Mouse (Mus musculus) cerebellum, adult 9-10 months (tissue): ENCODE measurements around the gene Has3.
A peak's percentile ranks its signal among the peaks of the same experiment; 100 is the strongest.
"Not testable (repeated sequence)": the region's sequence is repeated elsewhere in the genome, so short reads cannot be mapped to it uniquely, and the experiment has no call there.

Source experiments
- DNase-seq: peaks from one replicate; pipeline ENCODE4 v3.0.0; 2022

The Has3 gene

GRCm38 (mm10) chr8:106870051-106870450 lies at the start of gene Has3:
TSS of gene Has3 (plus strand) at chr8:106870242.
- no peak for DNase-seq

DNA sequence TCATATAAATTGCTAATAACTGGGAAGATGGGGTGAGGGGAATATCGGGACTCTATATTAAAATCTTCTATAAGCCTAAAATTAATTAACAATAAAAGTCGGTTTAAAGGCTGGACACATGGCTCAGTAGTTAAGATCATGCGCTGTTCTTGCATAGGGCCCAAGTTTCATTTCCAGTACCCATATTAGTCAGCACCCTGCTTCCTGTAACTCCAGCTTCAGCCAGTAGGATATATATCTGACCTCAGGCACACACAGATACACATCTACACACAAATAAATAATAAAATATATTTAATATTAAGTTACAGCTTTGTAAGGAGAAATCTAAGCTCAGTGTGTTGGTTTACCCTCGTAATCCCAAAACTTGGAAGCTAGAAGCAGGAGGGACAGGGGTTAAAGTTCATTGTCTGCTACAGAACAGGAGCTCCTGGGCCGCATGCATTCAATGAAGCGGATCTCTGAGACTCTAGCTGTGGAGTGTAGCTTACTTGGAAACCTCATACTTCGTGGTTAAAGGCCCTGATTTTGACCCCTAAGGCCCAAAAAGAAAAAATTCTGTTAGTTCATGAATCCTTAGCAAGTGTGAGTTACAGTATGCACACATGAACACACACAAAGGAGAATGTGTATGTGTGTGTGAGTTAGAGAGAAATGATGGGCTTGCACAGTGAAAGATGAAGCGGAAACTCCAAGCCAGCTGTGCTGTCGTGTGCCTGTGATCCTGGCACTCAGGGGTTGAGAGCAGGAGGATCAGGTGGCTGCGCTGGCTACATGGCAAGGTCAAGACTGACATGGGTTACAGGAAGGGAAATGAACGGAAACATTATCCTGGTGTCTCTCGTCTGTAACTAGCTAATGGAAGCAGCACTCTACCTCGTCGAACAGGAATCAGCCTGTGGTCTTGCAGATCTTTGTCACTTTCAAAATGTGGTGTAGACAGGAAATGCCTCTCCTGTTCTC lies 49.2 kb upstream of the Has3 start:
- DNase-seq, result no peak

DNA sequence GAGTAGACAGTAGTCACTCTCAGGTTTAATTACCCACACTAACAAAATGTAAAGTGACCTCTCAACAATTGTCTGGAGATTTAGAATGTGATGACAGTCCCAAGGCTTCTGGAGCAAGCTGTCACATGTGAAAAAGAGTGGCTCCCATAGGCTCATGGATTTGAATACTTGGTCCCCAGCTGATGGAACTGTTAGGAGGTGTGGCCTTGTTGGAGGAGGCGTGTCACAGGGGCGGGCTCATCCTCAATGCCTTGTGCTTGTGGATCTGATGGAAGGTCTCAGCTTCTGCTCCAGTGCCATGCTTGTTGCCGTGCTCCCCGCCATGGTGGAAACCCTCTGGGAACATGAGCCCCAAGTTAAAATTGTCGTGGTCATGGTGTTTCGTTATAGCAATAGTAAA lies 41.1 kb upstream of the Has3 start:
- DNase-seq, result no peak

DNA sequence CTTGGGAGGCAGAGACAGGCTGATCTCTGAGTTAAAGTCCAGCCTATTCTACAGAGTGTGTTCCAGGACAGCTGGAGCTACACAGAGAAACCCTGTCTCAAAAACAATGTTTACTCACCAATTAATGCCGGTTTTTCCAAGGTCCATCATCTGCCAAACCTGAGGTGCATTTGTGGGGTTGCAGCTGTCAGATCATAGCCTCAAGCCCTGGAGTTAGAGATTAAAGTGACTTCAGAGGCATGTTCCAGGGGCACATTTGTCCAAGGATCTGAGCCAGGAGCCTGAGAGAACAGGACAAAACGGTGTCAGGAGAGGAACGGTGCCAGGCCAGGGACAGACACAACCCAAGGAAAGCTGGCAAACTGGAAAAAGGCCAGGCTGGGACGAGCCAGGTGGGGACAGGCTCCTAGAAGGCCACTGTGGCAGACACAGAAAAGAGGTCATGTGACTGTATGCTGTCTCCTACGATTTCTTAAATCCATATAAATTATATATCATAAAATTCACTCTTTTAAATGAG lies 40.5 kb upstream of the Has3 start:
- peak; percentile 84 for DNase-seq

DNA sequence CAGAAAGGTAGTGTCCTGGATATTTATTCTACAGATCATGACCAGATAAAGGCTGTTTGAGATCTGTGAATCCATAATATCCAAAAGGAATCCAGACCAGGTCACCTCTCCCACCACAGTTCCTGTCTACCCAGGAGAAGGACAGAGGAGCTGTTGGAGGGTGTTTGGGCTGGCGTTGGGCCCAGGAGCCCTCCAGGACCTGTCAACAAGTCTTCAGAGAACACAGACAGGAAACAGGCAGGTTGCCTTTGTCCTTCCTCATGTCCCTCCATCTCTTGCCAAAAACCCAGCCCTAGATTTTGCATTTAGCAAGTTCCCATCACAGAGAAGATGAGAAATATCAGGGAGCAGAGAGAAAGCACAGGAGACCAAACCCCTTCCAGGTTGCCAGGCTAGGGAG lies 35.1 kb upstream of the Has3 start:
- DNase-seq, result no peak

DNA sequence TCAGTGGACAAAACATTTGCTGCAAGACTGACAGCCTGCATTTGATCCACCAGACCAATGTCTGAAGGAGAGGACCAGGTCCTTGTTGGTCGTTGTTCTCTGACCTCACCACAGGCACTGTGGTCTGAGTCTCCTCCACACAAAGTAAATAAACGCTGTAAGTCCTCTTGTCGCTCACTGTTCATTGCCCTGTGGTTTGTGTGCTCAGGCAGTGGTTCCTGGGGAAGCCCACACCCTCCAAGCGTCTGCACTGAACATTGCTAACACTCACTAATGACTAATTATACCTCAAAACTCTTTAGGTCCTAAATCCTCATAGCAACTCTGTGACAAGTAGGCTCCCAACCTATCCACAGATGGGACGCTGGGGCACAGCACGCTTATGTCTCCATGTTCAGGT lies 33.5 kb upstream of the Has3 start:
- no peak for DNase-seq

DNA sequence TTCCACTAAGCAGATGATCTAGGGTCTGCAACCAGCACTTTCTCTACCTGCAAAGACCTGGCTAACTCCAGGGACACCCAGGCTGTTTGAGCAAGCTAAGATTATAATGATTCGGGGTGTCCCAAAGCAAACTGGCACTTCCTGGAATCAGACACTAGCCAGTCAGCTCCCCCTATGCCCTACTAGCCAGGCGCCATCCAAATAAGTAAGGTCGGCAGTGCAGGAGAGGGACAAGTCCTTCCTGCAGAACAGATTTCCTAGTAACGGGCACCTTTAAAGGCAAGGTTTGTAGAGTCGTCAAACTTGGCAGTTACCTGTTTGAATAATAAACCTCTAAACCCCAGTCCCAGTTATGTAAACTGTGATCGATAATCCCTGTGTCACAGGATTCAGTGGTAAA lies 31.2 kb upstream of the Has3 start:
- no peak for DNase-seq

- no peak for DNase-seq
Observed at GRCm38 (mm10) chr8:106839209-106840001, 30.6 kb upstream of the Has3 start.

DNA sequence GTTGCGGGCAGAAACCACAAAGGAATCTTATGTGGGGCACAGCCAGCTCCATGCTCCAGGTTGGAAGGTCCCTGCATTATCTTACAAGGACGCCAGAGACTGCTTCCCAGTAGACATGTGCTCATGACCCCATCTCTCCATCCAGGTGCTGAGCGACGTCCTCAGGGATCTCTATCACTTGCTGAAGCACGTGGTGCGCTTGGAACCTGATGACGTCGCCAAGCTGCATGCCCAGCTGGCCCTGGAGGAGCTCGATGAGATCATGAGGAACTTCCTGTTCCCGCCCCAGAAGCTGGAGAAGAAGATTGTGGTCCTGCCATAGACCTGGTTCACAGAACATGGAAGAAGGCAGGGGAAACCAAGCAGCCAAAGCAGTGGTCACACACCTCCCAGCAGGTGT lies 20.0 kb upstream of the Has3 start:
- DNase-seq, result no peak

DNA sequence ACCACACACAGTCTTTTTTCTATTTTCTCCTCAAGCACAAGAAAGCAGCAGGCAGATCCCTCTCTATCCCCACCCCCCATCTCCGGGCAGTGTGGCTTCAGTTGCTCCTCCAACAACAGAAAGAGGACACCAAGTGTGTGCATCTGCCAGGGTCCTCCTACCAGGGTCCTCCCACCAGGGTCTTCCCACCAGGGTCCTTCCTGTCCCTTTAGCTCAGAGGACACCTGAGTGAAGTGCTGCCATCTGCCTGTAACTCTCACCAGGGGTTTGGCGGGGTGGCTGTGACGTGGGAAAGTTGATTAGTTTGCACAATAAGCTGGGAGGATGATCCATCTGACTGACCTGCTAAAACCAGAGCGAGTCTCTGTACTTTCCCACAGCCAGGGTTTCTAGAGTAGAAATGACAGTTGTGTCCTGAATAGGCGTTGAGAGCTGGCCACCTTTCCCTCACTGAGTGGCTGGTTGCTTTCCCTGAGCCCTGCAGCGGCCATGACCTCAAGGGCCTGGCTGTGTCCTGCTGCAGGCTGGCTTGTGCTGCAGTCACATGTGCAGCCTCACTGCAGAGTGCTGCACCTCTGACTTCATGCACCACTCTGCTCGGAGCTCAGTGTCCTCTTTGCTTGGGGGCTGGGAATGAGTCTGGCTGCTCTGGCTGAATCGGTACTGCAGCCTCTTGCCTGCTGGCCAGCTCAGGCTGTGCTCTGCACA lies 15.4 kb upstream of the Has3 start:
- DNase-seq, result no peak

GRCm38 (mm10) chr8:106855242-106855562 lies 14.8 kb upstream of the Has3 start:
- DNase-seq, result no peak

- no peak for DNase-seq
Observed at GRCm38 (mm10) chr8:106862845-106863244, 7.2 kb upstream of the Has3 start.

GRCm38 (mm10) chr8:106865354-106865753 lies 4.7 kb upstream of the Has3 start:
- peak; percentile 47 for DNase-seq

DNA sequence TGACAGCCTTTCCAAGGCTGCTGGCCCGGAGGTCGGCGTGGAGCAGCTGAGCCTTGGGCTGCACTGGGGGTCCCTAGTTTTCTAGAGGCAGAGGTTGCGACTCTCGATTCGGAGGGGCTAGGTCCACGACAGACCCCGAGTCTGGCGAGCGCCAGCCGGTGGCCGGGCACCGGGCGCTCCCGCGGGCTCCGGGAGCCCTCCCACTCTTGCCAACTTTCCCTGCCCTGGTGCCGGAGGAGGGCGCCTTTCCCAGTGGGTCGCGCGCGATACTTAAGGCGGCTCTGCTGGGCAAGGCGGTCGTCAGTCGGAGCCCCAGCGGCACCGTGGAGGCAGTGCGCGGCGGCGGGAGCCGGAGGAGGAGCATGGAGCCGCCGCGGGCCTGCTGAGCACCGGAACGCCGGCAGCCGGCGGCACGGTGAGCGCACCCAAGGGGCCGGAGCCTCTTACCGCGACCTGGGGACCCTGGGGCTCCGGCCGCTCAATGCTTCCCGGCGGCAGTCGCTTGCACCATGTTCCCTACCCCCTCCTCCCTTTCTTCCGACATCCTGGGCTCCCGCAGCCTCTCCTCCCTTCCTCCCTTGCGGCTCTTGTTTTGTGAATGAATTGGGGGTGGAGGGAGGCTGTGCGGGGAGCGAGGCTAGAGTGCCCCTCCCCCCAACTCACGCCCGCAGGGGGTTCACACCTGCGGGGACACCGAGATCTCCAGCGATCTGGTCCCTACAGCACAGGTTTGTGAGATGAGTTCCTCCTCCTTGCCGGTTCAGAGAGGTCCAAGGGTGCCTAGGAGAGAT lies 690 bp downstream of the Has3 start:
- DNase-seq, result no peak

GRCm38 (mm10) chr8:106871328-106871926 lies 1.4 kb downstream of the Has3 start:
- DNase-seq, result no peak

DNA sequence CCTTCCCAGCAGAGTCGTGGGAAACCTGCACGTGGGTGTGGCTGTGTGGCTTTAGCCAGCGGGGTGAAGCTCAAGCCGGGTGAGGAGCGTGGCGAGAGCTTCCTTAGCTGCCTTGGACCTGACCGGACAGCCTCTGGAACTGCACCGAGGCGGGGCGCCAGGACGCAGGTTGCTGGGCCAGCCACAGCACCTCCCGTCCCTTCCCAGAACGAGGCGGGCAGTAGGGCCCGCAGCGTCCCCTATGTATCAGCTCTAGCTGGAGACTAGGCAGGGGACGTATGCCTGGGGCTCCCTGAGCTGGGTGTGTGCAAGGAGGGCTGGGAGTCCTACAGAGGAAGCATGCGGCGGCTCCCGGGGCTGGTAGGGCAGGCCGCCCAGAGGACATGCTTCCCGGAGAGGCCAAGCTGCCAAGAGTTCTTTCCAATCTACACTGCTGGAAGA lies 1.9 kb downstream of the Has3 start:
- peak; percentile 49 for DNase-seq

DNA sequence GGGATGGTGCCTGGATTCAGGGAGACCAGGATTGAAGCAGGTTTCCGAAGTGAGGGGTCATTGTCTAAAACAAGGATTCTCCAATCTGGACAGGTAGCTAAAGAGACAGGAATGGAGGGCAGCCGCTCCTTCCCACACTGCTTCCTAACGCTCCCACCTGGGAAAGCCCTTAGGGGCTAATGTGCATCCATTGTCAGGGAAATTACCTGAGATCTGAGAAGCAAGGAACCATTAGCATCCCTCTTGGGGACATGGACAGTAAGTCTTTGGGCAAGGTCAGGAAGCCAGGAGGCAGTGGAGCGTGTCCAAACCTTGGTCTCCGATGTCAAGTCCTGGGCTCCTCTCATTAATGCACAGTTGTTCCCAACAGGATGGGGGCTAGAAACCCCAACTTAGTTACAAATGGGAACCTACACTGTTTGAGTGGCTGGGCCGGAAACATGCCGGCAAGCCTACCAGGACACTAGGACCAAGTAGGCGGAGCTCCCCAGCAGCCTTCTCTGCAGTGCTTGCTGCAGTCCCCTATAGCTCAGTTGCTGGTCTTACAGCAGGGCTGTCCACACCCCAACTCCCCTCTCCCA lies 2.5 kb downstream of the Has3 start:
- DNase-seq, result no peak

- DNase-seq, result no peak
Observed at GRCm38 (mm10) chr8:106880121-106880707, 10.2 kb downstream of the Has3 start.

GRCm38 (mm10) chr8:106884094-106884493 lies 14.1 kb downstream of the Has3 start:
- DNase-seq, result not testable (repeated sequence)

GRCm38 (mm10) chr8:106884826-106885400 lies 14.9 kb downstream of the Has3 start:
- DNase-seq, result not testable (repeated sequence)
